Mouse (Mus musculus) hindbrain, embryonic 11.5 days (tissue): ENCODE measurements at regions not wholly inside any gene's neighbourhood (a gene's known extent, or its start where the extent isn't known, plus 50 kb on each side); places are given as distances from the start of the nearest gene placed in this dataset.

Source experiments
- ATAC-seq: fragments of 200-750 bp; cut with Nextera tagmentation; 2 replicates; pipeline ENCODE4 v1.8.0; 2017; ENCODE audit warnings: mild to moderate bottlenecking, moderate TSS enrichment, moderate library complexity; ENCODE audit not compliant: low FRiP score
- DNase-seq: peaks from one replicate; pipeline ENCODE4 v3.0.0-alpha.2; 2015; ENCODE audit warnings: low spot score
- H3K27ac ChIP-seq: fragments of 300-500 bp; sonication (generic); 2 replicates; pipeline ENCODE4 v1.5.1; 2014; ENCODE audit warnings: mild to moderate bottlenecking, low read depth, low read length
- H3K27me3 ChIP-seq: fragments of 300-500 bp; sonication (generic); 2 replicates; pipeline ENCODE4 v1.6.1; 2014; ENCODE audit warnings: mild to moderate bottlenecking, low read length, moderate library complexity, mixed read lengths; ENCODE audit not compliant: control insufficient read depth, insufficient read depth
- H3K36me3 ChIP-seq: fragments of 300-500 bp; sonication (generic); 2 replicates; pipeline ENCODE4 v1.6.1; 2014; ENCODE audit warnings: mild to moderate bottlenecking, low read length, moderate library complexity, mixed read lengths; ENCODE audit not compliant: control insufficient read depth, insufficient read depth
- H3K4me1 ChIP-seq: fragments of 300-500 bp; sonication (generic); replicated peaks from 2 replicates; pipeline ENCODE4 v1.6.1; 2014; ENCODE audit warnings: low read length, mixed read lengths; ENCODE audit not compliant: control insufficient read depth, insufficient read depth
- H3K4me2 ChIP-seq: fragments of 300-500 bp; sonication (generic); replicated peaks from 2 replicates; pipeline ENCODE4 v1.6.1; 2014; ENCODE audit warnings: mild to moderate bottlenecking, low read depth, low read length
- H3K4me3 ChIP-seq: fragments of 300-500 bp; sonication (generic); 2 replicates; pipeline ENCODE4 v1.5.1; 2014; ENCODE audit warnings: low read depth, low read length
- H3K9ac ChIP-seq: fragments of 300-500 bp; sonication (generic); 2 replicates; pipeline ENCODE4 v1.6.1; 2014; ENCODE audit warnings: low read depth, low read length
- H3K9me3 ChIP-seq: fragments of 300-500 bp; sonication (generic); 2 replicates; pipeline ENCODE4 v1.6.1; 2016; ENCODE audit warnings: low read length; ENCODE audit not compliant: control insufficient read depth
- WGBS: fragments of 180-500 bp; shearing (Covaris S2); extraction: QIAGEN DNeasy Blood & Tissue Kit; methylation state at CpG from one replicate; pipeline ENCODE4 v1.1.7; 2014; 5-methylcytosine and 5-hydroxymethylcytosine counted together

DNA sequence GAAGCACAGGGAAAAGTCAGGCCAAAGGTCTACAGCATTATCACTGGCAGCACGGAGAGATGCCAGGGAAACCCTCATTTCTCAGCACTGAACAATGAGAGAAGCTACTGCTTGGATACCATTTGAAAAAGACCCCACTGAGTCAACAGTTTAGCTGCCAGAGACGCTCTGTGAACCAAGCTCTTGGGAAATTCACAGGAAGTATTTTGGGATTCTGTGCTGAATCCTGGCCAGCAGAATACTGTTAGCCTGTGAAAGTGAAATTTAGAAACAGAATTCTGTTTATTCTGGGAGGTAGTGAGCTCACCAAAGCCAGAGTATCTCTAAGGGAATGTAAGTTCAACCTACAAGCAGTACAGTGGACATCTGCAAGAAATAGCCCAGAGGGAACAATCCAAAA, 705.1 kb downstream of the Zpld1 start:
- H3K4me2 ChIP-seq = no peak overlapping the region
- no peak for ATAC-seq
- no peaks in the 10 kb centered on the region for H3K9me3 ChIP-seq
- no peaks in the 10 kb centered on the region for H3K36me3 ChIP-seq
- 49% methylated on average over 2 of the region's 2 CpGs for WGBS
- no peaks in the 10 kb centered on the region for H3K4me1 ChIP-seq
- H3K27ac ChIP-seq = no peak overlapping the region
- H3K9ac ChIP-seq = no peak overlapping the region
- H3K4me3 ChIP-seq = no peak overlapping the region
- no peak for DNase-seq
- no peaks in the 10 kb centered on the region for H3K27me3 ChIP-seq
